Mouse (Mus musculus) forebrain, embryonic 15.5 days (tissue): ENCODE measurements around the gene Tmem135. TPM values are rescaled to one million over a fixed set of nuclear protein-coding genes. Genes with fewer than 3 reads are reported as not detected.

Experiments
- ATAC-seq: fragments of 200-750 bp; cut with Nextera tagmentation; replicated peaks from 2 replicates; pipeline ENCODE4 v1.8.0; 2017; ENCODE audit warnings: mild to moderate bottlenecking, moderate TSS enrichment, moderate library complexity
- H3K27ac ChIP-seq: fragments of 300-500 bp; sonication (generic); replicated peaks from 2 replicates; pipeline ENCODE4 v1.5.1; 2015; ENCODE audit warnings: mild to moderate bottlenecking, inconsistent platforms
- H3K27me3 ChIP-seq: fragments of 300-500 bp; sonication (generic); 2 replicates; pipeline ENCODE4 v1.6.1; 2015; ENCODE audit warnings: inconsistent platforms
- H3K36me3 ChIP-seq: fragments of 300-500 bp; sonication (generic); 2 replicates; pipeline ENCODE4 v1.6.1; 2015; ENCODE audit warnings: mild to moderate bottlenecking, inconsistent platforms
- H3K4me1 ChIP-seq: fragments of 300-500 bp; sonication (generic); 2 replicates; pipeline ENCODE4 v1.6.1; 2015; ENCODE audit warnings: inconsistent platforms
- H3K4me2 ChIP-seq: fragments of 300-500 bp; sonication (generic); replicated peaks from 2 replicates; pipeline ENCODE4 v1.6.1; 2015; ENCODE audit warnings: mild to moderate bottlenecking, inconsistent platforms
- H3K4me3 ChIP-seq: fragments of 300-500 bp; sonication (generic); 2 replicates; pipeline ENCODE4 v1.5.1; 2015; ENCODE audit warnings: mild to moderate bottlenecking, inconsistent platforms
- H3K9ac ChIP-seq: fragments of 300-500 bp; sonication (generic); replicated peaks from 2 replicates; pipeline ENCODE4 v1.6.1; 2015; ENCODE audit warnings: mild to moderate bottlenecking, inconsistent platforms
- H3K9me3 ChIP-seq: fragments of 300-500 bp; sonication (generic); 2 replicates; pipeline ENCODE4 v1.6.1; 2016; ENCODE audit warnings: inconsistent platforms
- WGBS: fragments of 180-500 bp; shearing (Covaris S2); methylation state at CpG from one replicate; pipeline ENCODE4 v1.1.7; 2015; ENCODE audit warnings: mixed read lengths; 5-methylcytosine and 5-hydroxymethylcytosine counted together
- polyA plus RNA-seq: library from polyadenylated mRNA; unstranded; fragments of >200 nt; fragmentation: Nextera tagmentation; extraction: Ambion mirVana; gene quantifications from 2 replicates; pipeline ENCODE4 v1.2.1, GENCODE M21; 2015

Gene Tmem135
- polyA plus RNA-seq, 1 experiment from 2014 or later, result 25.4 TPM

GRCm38 (mm10) chr7:89257871-89258502 is 146.0 kb downstream of the Tmem135 start:
- Histone ChIP-seq H3K9ac (no peak overlapping the region), H3K36me3 (no peaks in the 10 kb centered on the region), H3K27ac (no peak overlapping the region), H3K27me3 (no peaks in the 10 kb centered on the region), H3K4me1 (no peaks in the 10 kb centered on the region), H3K9me3 (no peaks in the 10 kb centered on the region), H3K4me3 (no peak overlapping the region), H3K4me2 (no peak overlapping the region)
- ATAC-seq, result no peak
- 82% methylated on average over 4 of the region's 4 CpGs for WGBS

DNA sequence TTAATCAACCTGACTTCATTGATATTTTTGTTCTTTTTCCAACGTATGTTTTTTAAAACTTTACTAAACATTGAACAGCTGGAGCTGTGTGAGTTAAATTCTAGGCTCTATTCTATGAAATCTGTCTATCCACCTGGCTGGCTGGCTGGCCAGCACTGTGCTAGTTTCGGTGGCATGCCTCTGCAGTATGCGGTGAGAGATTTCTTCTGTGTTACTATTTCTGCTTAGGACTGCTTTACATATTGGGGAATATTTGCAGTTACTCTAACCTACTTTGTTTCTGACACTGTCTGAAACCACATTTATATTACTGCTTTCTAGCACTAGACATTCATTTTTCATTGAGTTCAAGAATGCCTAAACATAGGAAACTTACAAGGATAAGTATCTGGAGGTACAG is 150.2 kb downstream of the Tmem135 start:
- no peak for ATAC-seq
- H3K36me3 ChIP-seq, result no peaks in the 10 kb centered on the region
- no peak overlapping the region for H3K9ac ChIP-seq
- no peak overlapping the region for H3K4me3 ChIP-seq
- H3K9me3 ChIP-seq, result no peaks in the 10 kb centered on the region
- H3K27ac ChIP-seq, result no peak overlapping the region
- 84% methylated on average over 3 of the region's 3 CpGs for WGBS
- H3K4me1 ChIP-seq, result no peaks in the 10 kb centered on the region
- H3K4me2 ChIP-seq, result no peak overlapping the region
- no peaks in the 10 kb centered on the region for H3K27me3 ChIP-seq

DNA sequence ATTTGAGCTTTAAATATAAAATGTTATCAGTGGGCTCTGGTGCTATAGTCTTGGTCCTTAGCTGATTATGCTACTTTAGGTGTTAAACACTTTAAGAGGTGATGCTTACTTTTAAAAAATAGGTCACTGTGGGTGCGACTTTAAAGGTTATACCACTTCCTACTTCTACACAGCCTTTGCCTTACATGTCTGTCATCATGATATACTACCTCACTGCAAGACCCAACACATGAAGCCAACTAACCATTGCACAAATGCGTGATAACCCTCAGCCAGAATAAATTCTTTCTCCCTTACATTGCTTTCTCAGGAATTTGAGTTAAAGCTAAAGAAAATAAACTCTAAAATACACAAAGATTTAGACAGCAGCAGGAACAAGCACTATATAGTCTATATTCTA is 150.7 kb downstream of the Tmem135 start:
- H3K36me3 ChIP-seq, result no peaks in the 10 kb centered on the region
- WGBS, result 94% methylated on average over 2 of the region's 2 CpGs
- H3K9me3 ChIP-seq, result no peaks in the 10 kb centered on the region
- no peak overlapping the region for H3K27ac ChIP-seq
- H3K27me3 ChIP-seq, result no peaks in the 10 kb centered on the region
- no peak overlapping the region for H3K9ac ChIP-seq
- no peak overlapping the region for H3K4me3 ChIP-seq
- H3K4me2 ChIP-seq, result no peak overlapping the region
- ATAC-seq, result no peak
- H3K4me1 ChIP-seq, result no peaks in the 10 kb centered on the region

GRCm38 (mm10) chr7:89251880-89252453 is 152.1 kb downstream of the Tmem135 start:
- ATAC-seq, result no peak
- H3K9me3 ChIP-seq, result no peaks in the 10 kb centered on the region
- no peak overlapping the region for H3K27ac ChIP-seq
- WGBS, result 90% methylated on average over 4 of the region's 4 CpGs
- no peak overlapping the region for H3K9ac ChIP-seq
- no peaks in the 10 kb centered on the region for H3K4me1 ChIP-seq
- no peaks in the 10 kb centered on the region for H3K27me3 ChIP-seq
- H3K4me2 ChIP-seq, result no peak overlapping the region
- no peak overlapping the region for H3K4me3 ChIP-seq
- no peaks in the 10 kb centered on the region for H3K36me3 ChIP-seq

DNA sequence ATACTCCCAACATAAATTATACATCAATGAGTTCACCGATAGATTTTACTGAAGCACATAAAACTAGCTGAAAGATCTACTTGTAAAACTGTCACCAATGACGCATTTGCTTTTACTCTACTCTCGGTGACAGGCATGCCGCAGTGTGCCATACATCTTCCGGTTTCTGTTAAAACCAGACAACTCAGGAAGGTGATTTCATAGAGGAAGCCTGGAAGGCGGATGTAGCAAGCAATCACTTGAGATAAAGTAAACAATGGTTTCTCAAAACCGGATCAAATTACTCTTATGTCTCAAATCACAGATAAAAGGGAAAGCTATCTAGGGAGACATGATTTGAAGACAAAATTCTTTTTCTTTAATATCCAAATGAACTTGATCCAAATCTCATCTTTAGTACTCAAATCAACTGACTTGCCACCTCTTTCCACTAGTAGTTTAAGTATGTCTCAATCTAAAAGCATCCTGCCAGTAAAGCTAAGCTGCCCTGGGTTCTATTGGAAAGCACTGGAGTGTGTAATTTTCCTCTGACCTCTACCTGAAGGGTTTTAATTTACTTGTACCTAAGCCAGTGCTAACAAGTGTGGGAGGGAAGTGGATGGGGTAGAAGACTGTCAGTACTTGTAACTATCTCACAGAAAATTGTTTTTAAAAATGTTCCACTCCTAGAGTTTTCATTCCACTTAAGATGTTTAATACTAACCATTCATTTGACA is 155.7 kb downstream of the Tmem135 start:
- Histone ChIP-seq H3K9ac (no peak overlapping the region), H3K4me2 (no peak overlapping the region), H3K9me3 (no peaks in the 10 kb centered on the region), H3K27me3 (no peaks in the 10 kb centered on the region), H3K4me1 (no peaks in the 10 kb centered on the region), H3K4me3 (no peak overlapping the region), H3K27ac (no peak overlapping the region), H3K36me3 (no peaks in the 10 kb centered on the region)
- ATAC-seq, result no peak
- 76% methylated on average over 7 of the region's 7 CpGs for WGBS

DNA sequence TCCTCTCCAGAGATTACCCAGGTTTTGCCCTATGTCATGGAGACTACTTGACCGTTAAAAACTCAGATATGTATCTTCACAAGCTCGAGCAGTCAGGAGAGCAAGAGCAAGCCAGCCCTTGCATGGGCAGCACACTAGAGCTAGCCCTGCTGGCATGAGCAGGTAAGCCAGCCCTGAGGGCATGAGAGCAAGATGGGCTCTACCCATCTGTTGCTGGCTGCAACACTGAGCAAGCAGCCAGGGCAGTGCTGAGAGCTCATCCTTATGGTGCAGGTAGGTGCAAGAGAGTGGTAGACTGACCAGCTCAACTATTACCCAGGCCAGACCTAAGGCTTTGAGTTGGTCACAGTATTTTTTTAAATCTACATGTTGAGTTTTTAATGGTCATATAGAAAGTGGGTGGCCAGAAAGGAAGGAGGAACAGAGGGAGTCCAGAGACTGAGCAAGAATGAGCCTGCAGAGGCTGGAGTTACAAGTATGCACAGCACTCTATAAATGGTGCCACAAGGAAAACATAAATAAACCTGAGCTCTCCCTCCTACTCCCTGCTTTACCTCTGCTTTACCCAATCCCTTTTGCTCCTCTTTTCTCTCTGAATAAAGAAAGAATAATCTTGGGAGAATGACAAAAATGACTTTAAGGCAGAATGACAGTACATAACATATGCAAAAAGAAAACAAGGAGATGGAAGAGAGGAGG is 156.9 kb downstream of the Tmem135 start:
- Histone ChIP-seq H3K27ac (no peak overlapping the region), H3K9ac (no peak overlapping the region), H3K4me2 (no peak overlapping the region), H3K9me3 (no peaks in the 10 kb centered on the region), H3K27me3 (no peaks in the 10 kb centered on the region), H3K36me3 (no peaks in the 10 kb centered on the region), H3K4me3 (no peak overlapping the region), H3K4me1 (no peaks in the 10 kb centered on the region)
- ATAC-seq, result no peak
- 92% methylated on average over 2 of the region's 2 CpGs for WGBS

- no peaks in the 10 kb centered on the region for H3K4me1 ChIP-seq
- no peak overlapping the region for H3K4me3 ChIP-seq
- H3K4me2 ChIP-seq, result no peak overlapping the region
- no peak overlapping the region for H3K9ac ChIP-seq
- no peaks in the 10 kb centered on the region for H3K27me3 ChIP-seq
- 92% methylated on average over 4 of the region's 4 CpGs for WGBS
- no peaks in the 10 kb centered on the region for H3K9me3 ChIP-seq
- H3K36me3 ChIP-seq, result no peaks in the 10 kb centered on the region
- no peak for ATAC-seq
- H3K27ac ChIP-seq, result no peak overlapping the region
These were observed 161.5 kb downstream of the Tmem135 start for GRCm38 (mm10) chr7:89242565-89242964.

DNA sequence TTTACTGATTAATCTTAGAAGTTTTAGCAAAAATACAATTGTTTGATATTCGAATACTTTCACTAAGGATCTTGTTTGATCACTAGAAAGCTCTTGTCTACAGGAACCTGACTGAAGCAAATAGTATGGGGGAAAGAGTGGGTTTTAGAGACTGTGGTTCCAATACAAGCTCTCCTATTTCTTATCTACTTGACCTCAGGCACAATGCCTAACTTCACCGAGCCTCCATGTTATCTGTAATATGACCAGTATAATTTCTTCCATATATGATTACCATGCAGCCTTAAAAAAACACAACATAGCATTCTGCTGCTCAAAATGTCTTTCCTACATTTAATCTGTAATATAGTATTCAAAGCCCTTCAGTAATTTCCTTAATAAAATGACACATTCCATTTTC is 161.9 kb downstream of the Tmem135 start:
- WGBS, result 94% methylated on average over 2 of the region's 2 CpGs
- Histone ChIP-seq H3K36me3 (no peaks in the 10 kb centered on the region), H3K9me3 (no peaks in the 10 kb centered on the region), H3K27me3 (no peaks in the 10 kb centered on the region), H3K4me3 (no peak overlapping the region), H3K27ac (no peak overlapping the region), H3K9ac (no peak overlapping the region), H3K4me1 (no peaks in the 10 kb centered on the region), H3K4me2 (no peak overlapping the region)
- ATAC-seq, result no peak

DNA sequence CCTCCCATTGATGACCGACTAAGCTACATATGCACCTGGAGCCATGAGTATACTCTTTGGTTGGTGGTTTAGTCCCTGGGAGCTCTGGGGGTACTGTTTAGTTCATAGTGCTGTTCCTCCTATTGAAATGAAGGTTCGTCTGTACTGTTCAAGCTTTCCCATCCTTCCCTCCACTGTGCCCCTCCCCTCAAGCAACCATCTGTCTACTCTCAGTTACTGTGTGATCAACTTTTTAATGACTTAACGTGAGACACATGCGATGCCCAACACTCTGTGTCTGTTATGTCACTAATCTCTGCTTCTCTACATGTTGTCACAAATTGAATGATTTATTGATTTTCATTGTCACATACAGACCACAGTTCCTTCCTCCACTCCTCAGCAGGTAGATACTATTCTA is 164.4 kb downstream of the Tmem135 start:
- H3K27ac ChIP-seq, result no peak overlapping the region
- H3K4me3 ChIP-seq, result no peak overlapping the region
- no peak overlapping the region for H3K9ac ChIP-seq
- H3K4me2 ChIP-seq, result no peak overlapping the region
- WGBS, result 76% methylated on average over 4 of the region's 4 CpGs
- H3K36me3 ChIP-seq, result no peaks in the 10 kb centered on the region
- H3K27me3 ChIP-seq, result no peaks in the 10 kb centered on the region
- H3K4me1 ChIP-seq, result no peaks in the 10 kb centered on the region
- peak; percentile 64 for ATAC-seq
- no peaks in the 10 kb centered on the region for H3K9me3 ChIP-seq

DNA sequence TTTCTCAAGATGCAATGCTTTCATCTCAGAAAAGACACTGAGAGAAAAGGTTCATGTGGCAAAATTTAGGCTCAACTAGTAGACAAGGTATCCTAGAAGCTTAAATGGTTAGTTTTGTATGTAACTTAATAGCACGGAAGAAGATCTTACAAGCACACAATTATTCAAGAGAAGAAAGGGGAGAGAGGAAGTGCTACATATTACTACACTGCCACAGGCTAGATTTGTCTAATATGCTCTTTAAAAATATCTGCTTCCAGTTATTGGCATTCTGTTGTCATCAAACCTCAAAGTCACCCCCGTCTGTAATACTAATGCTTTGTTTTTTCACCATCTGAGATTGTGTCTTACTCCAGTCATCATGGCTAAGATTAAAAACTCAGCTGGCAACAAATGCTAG is 167.4 kb downstream of the Tmem135 start:
- Histone ChIP-seq H3K27me3 (no peaks in the 10 kb centered on the region), H3K4me1 (no peaks in the 10 kb centered on the region), H3K4me3 (no peak overlapping the region), H3K4me2 (no peak overlapping the region), H3K36me3 (no peaks in the 10 kb centered on the region), H3K27ac (no peak overlapping the region), H3K9me3 (no peaks in the 10 kb centered on the region), H3K9ac (no peak overlapping the region)
- WGBS, result 91% methylated on average over 2 of the region's 2 CpGs
- no peak for ATAC-seq

- Histone ChIP-seq H3K4me3 (no peak overlapping the region), H3K27me3 (no peaks in the 10 kb centered on the region), H3K9ac (no peak overlapping the region), H3K9me3 (no peaks in the 10 kb centered on the region), H3K4me1 (no peaks in the 10 kb centered on the region), H3K36me3 (no peaks in the 10 kb centered on the region), H3K4me2 (no peak overlapping the region), H3K27ac (no peak overlapping the region)
- WGBS, result 71% methylated on average over 4 of the region's 4 CpGs
- no peak for ATAC-seq
These were observed 168.0 kb downstream of the Tmem135 start for GRCm38 (mm10) chr7:89235974-89236507.

DNA sequence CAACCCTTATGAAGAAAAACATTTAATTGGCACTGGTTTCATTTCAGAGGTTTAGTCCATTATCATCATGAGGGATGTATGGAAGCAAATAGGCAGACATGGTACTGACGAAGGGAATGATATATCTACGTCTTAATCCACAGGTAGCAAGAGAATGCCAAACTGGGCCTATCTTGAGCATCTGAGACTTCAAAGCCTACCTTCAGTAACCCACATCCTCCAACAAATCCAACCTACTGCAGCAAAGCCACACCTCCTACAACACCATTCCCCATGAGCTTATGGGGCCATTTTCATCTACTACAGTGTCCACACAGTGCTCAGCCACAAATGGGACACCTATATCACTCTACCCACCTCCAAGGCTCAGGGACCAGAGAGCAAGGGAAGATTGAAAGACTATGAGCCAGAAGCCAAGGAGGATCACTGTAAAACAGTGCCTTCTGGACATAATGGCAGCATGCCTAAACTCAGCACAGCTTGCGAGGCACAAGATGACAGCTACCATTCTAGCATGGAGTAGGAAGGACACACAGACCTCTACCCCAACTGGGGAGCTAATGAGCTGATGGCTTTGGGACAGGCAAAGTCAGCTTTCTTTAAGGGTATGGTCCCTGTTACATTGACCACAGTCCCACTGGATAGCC is 171.4 kb downstream of the Tmem135 start:
- Histone ChIP-seq H3K4me2 (no peak overlapping the region), H3K9ac (no peak overlapping the region), H3K4me1 (no peaks in the 10 kb centered on the region), H3K27ac (no peak overlapping the region), H3K9me3 (no peaks in the 10 kb centered on the region), H3K4me3 (no peak overlapping the region), H3K27me3 (no peaks in the 10 kb centered on the region), H3K36me3 (no peaks in the 10 kb centered on the region)
- peak; percentile 43; the same call in 1 of the 2 replicates for ATAC-seq
- 89% methylated on average over 3 of the region's 3 CpGs for WGBS
